Mouse (Mus musculus) myocyte (in vitro differentiated cells): ENCODE results near the gene Cyth4. TPM values are rescaled to one million over a fixed set of nuclear protein-coding genes. Genes with fewer than 3 reads are reported as not detected.
A peak's percentile ranks its signal among the peaks of the same experiment; 100 is the strongest.

Experiments used
- H3K27me3 ChIP-seq: one replicate; pipeline ENCODE4 v1.6.1; 2011; ENCODE audit not compliant: control insufficient read depth, insufficient read depth, insufficient read length
- H3K36me3 ChIP-seq: one replicate; pipeline ENCODE4 v1.6.1; 2011; ENCODE audit not compliant: control insufficient read depth, insufficient read depth
- H3K4me2 ChIP-seq: one replicate; pipeline ENCODE4 v1.6.1; 2011; ENCODE audit warnings: low read depth, control low read depth
- H3K4me3 ChIP-seq: one replicate; pipeline ENCODE4 v1.5.1; 2011; ENCODE audit warnings: mild to moderate bottlenecking, control low read depth, moderate library complexity
- H3K79me2 ChIP-seq: one replicate; pipeline ENCODE4 v1.6.1; 2011; ENCODE audit not compliant: control insufficient read depth, insufficient read depth
- H3ac ChIP-seq: one replicate; pipeline ENCODE4 v1.6.1; 2011; ENCODE audit not compliant: control insufficient read depth, insufficient read length
- CEBPB ChIP-seq: IDR thresholded peaks from 2 replicates; pipeline ENCODE4 v1.6.1; 2011; ENCODE audit warnings: mild to moderate bottlenecking, moderate library complexity; ENCODE audit not compliant: poor library complexity, insufficient read depth, severe bottlenecking
- E2F4 ChIP-seq: IDR thresholded peaks from one replicate; pipeline ENCODE4 v1.6.1; 2011; ENCODE audit warnings: mild to moderate bottlenecking, control low read depth, moderate library complexity; ENCODE audit not compliant: insufficient read depth
- MAX ChIP-seq: IDR thresholded peaks from one replicate; pipeline ENCODE4 v1.6.1; 2011; ENCODE audit warnings: low read depth, mild to moderate bottlenecking, control low read depth
- MYOD1 ChIP-seq, 3 experiments: IDR thresholded peaks; one replicate each; pipeline ENCODE4 v1.6.1; 2011; ENCODE audit warnings: control low read depth in 2 of 3, low read depth in 2 of 3, mild to moderate bottlenecking in 2 of 3, moderate library complexity in 1 of 3; ENCODE audit not compliant: insufficient read length in 2 of 3, control insufficient read depth in 1 of 3
- MYOG ChIP-seq, 3 experiments: IDR thresholded peaks; one replicate each; pipeline ENCODE4 v1.6.1; 2011; ENCODE audit warnings: control low read depth in 2 of 3, low read depth in 2 of 3, mild to moderate bottlenecking in 2 of 3; ENCODE audit not compliant: insufficient read length in 2 of 3, control insufficient read depth in 1 of 3, insufficient read depth in 1 of 3
- POLR2A ChIP-seq: IDR thresholded peaks from one replicate; pipeline ENCODE4 v1.6.1; 2011; ENCODE audit warnings: low read depth, mild to moderate bottlenecking, control low read depth, moderate library complexity; ENCODE audit not compliant: insufficient read length
- POLR2AphosphoS2 ChIP-seq: IDR thresholded peaks from one replicate; pipeline ENCODE4 v1.6.1; 2011; ENCODE audit warnings: low read depth, control low read depth; ENCODE audit not compliant: insufficient read length
- REST ChIP-seq: IDR thresholded peaks from one replicate; pipeline ENCODE4 v1.6.1; 2011; ENCODE audit warnings: mild to moderate bottlenecking, control low read depth, moderate library complexity; ENCODE audit not compliant: insufficient read depth, insufficient read length
- SRF ChIP-seq: IDR thresholded peaks from one replicate; pipeline ENCODE4 v1.6.1; 2011; ENCODE audit warnings: low read depth; ENCODE audit not compliant: control insufficient read depth, insufficient read length
- TCF12 ChIP-seq: IDR thresholded peaks from one replicate; pipeline ENCODE4 v1.6.1; 2011; ENCODE audit warnings: mild to moderate bottlenecking, control low read depth; ENCODE audit not compliant: poor library complexity, insufficient read depth, severe bottlenecking
- TCF3 ChIP-seq: IDR thresholded peaks from one replicate; pipeline ENCODE4 v1.6.1; 2011; ENCODE audit warnings: low read depth, control low read depth; ENCODE audit not compliant: insufficient read length
- USF1 ChIP-seq: IDR thresholded peaks from one replicate; pipeline ENCODE4 v1.6.1; 2011; ENCODE audit warnings: low read depth, mild to moderate bottlenecking, control low read depth, moderate library complexity
- polyA plus RNA-seq: library from polyadenylated mRNA; unstranded; fragments of >200 nt; fragmentation: generic; extraction: Trizol; gene quantifications from one replicate; pipeline ENCODE4 v1.2.1, GENCODE M21; 2012; ENCODE audit warnings: missing spikeins

Gene Cyth4
- polyA plus RNA-seq, 1 experiment, result 0.10 TPM

DNA sequence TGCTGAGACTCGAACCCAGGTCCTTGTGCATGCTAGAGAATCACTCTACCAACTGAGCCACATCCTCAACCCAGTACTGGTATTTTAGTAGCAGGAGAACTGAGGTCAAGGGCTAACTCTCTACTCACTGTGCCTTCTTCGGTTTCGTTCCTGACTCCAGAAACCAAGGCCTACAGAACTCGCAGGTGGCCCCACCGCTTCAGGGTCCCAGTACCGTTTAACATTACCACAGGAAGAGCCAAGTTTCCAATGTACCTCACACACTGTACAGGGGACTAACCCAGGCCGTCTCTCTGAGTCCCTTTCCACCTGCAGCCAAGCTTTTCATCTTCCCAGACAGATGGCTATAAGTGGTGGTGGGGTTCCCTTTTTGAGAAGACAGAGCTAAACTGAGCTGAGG is 11.4 kb upstream of the Cyth4 start:
- Histone ChIP-seq H3K79me2 (no peaks in the 10 kb centered on the region), H3ac (no peak overlapping the region), H3K4me3 (no peak overlapping the region), H3K4me2 (no peak overlapping the region), H3K27me3 (peaks cover 22% of the 10 kb centered on the region), H3K36me3 (no peaks in the 10 kb centered on the region)
- TF ChIP-seq POLR2AphosphoS2 (no peak), CEBPB (no peak), MYOD1 (IDR thresholded peaks at IDR 0.05; ENCODE audit: control insufficient read depth in 1 of 3, insufficient read length in 2 of 3, low read depth in 2 of 3) (no peak), E2F4 (no peak), SRF (no peak), USF1 (no peak), TCF12 (no peak), POLR2A (no peak), MYOG (IDR thresholded peaks at IDR 0.05; ENCODE audit: control insufficient read depth in 1 of 3, insufficient read depth in 1 of 3, insufficient read length in 2 of 3, low read depth in 2 of 3) (no peak), MAX (no peak), REST (no peak), TCF3 (no peak)

DNA sequence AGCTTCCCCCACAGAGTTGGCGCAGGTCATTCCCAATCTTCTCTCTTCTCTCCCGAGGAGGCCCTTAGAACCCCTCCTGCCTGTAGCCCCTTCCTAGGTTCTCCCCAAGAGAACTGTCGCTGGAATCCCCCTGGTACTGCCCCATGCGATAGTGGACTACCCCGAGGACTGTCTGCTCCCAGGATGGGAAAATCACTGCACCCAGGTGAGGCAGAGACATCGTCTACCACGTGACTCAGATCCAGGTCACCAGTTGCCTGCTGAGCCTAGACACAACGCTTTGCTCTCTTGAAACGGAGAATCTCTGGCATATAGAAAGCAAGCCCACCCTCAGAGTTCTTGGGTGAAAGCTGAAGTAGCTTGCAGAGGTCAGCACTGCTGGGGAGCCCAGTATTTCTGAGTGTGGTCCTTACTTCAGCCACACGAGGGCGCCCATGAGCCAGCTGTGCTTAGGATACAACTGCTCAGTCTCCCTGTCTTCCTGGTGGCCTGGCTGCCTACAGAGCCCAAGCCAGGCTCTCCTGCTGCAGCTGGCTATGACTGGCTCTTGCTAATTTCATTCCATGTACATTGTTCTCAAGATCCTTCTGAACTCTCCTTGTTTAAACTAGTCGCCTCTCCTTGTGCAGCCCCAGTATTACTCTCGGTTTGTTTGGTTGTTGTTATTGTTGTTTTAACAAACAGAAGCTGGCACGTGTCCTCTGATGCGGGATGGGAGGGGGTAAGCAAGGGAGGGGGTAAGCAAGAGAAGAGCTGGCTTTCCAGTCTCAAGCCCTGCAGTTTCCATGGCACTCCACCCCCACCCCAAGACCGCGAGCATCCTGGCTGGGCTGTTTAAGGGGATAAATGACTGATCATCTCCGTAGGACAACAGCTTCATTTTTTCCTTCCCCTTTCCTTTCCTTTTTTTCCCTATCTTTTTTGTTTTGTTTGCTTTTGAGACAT is 9.5 kb upstream of the Cyth4 start:
- Histone ChIP-seq H3K4me2 (no peak overlapping the region), H3K36me3 (no peaks in the 10 kb centered on the region), H3K4me3 (no peak overlapping the region), H3K27me3 (peaks cover 24% of the 10 kb centered on the region), H3ac (no peak overlapping the region), H3K79me2 (no peaks in the 10 kb centered on the region)
- TF ChIP-seq TCF12 (no peak), POLR2AphosphoS2 (no peak), MYOG (IDR thresholded peaks at IDR 0.05; ENCODE audit: control insufficient read depth in 1 of 3, insufficient read depth in 1 of 3, insufficient read length in 2 of 3, low read depth in 2 of 3) (peak in 1 of 3 experiments; percentile 7)

DNA sequence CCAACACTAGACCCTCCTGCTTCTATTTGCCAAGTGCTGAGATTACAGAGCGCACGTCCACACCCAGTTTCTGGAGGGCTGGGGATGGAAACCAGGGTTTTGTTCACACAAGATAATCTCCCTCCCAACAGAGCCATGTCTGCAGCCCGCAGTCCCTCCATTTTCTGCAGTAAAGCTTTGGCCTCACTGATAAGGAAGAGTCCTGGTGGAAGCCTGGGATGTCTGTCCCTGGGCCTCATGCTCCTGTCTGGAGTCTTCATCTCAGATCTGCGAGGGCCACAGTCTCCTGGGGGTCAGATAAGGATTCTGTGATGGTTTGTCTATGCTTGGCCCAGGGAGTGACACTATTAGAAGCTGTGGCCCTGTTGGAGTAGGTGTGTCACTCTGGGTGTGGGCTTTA is 8.8 kb upstream of the Cyth4 start:
- Histone ChIP-seq H3K36me3 (no peaks in the 10 kb centered on the region), H3K4me2 (no peak overlapping the region), H3K4me3 (no peak overlapping the region), H3K27me3 (peaks cover 24% of the 10 kb centered on the region), H3K79me2 (no peaks in the 10 kb centered on the region), H3ac (no peak overlapping the region)
- TF ChIP-seq E2F4 (no peak), MYOG (IDR thresholded peaks at IDR 0.05; ENCODE audit: control insufficient read depth in 1 of 3, insufficient read depth in 1 of 3, insufficient read length in 2 of 3, low read depth in 2 of 3) (no peak), CEBPB (no peak), TCF12 (no peak), POLR2A (no peak), POLR2AphosphoS2 (no peak), REST (no peak), MAX (no peak), TCF3 (no peak), USF1 (no peak), SRF (no peak), MYOD1 (IDR thresholded peaks at IDR 0.05; ENCODE audit: control insufficient read depth in 1 of 3, insufficient read length in 2 of 3, low read depth in 2 of 3) (no peak)

DNA sequence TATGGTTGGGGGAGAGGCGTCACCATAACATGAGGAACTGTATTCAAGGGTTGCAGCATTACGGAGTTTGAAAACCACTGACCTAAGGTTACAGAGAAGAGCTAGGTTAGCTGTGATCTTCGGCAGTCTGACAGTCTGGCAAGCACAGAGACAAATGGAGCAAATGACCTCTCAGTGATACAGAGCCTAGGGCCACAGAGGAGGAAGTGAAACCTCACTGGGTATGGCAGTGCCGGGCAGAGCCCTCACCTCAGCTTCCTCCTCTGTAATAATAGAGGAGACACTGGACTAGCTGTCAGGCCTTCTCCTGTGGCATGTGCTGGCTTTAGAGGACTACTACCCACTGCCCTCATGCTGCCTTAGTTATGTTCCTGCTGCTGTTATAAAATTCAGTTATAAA is 7.9 kb upstream of the Cyth4 start:
- H3K4me3 ChIP-seq, result no peak overlapping the region
- H3K4me2 ChIP-seq, result no peak overlapping the region
- TF ChIP-seq POLR2A (no peak), POLR2AphosphoS2 (no peak), TCF12 (no peak), E2F4 (no peak), MAX (no peak), MYOD1 (IDR thresholded peaks at IDR 0.05; ENCODE audit: control insufficient read depth in 1 of 3, insufficient read length in 2 of 3, low read depth in 2 of 3) (no peak), TCF3 (no peak), REST (no peak), CEBPB (no peak), SRF (no peak), USF1 (no peak), MYOG (IDR thresholded peaks at IDR 0.05; ENCODE audit: control insufficient read depth in 1 of 3, insufficient read depth in 1 of 3, insufficient read length in 2 of 3, low read depth in 2 of 3) (no peak)
- no peaks in the 10 kb centered on the region for H3K79me2 ChIP-seq
- peaks cover 15% of the 10 kb centered on the region for H3K27me3 ChIP-seq
- H3ac ChIP-seq, result no peak overlapping the region
- H3K36me3 ChIP-seq, result no peaks in the 10 kb centered on the region
